Mouse (Mus musculus): Measurements from ENCODE around the gene Pacrg. TPM values are rescaled to one million over a fixed set of nuclear protein-coding genes. Genes with fewer than 3 reads are reported as not detected.

Gene Pacrg
- polyA plus RNA-seq, 1 experiment from 2014 or later: 8.9 TPM

- H3K4me1 ChIP-seq (replicated peaks): peaks cover 23% of the 10 kb centered on the region
- H3K27me3 ChIP-seq: no peaks in the 10 kb centered on the region
- no peaks in the 10 kb centered on the region for H3K9me3 ChIP-seq
- no peak overlapping the region for H3K4me3 ChIP-seq (replicated peaks)
- no peak overlapping the region for H3K27ac ChIP-seq
- no peak for ATAC-seq
- no peak overlapping the region for H3K9ac ChIP-seq (replicated peaks)
- H3K36me3 ChIP-seq: no peaks in the 10 kb centered on the region
- WGBS: 88% methylated on average over 6 of the region's 6 CpGs
- no peak overlapping the region for H3K4me2 ChIP-seq (replicated peaks)
These were observed 341.0 kb downstream of the Pacrg start for GRCm38 (mm10) chr17:10498935-10499655.

GRCm38 (mm10) chr17:10497781-10498420 lies 342.2 kb downstream of the Pacrg start:
- Histone ChIP-seq H3K9me3 (no peaks in the 10 kb centered on the region), H3K36me3 (no peaks in the 10 kb centered on the region), H3K27me3 (no peaks in the 10 kb centered on the region), H3K4me2 (replicated peaks) (no peak overlapping the region), H3K27ac (no peak overlapping the region; the same call in 1 of the 2 replicates), H3K9ac (replicated peaks) (no peak overlapping the region), H3K4me1 (replicated peaks) (peaks cover 29% of the 10 kb centered on the region), H3K4me3 (replicated peaks) (no peak overlapping the region)
- no peak for ATAC-seq
- WGBS: 37% methylated on average over 4 of the region's 4 CpGs

GRCm38 (mm10) chr17:10496066-10496465 lies 344.0 kb downstream of the Pacrg start:
- Histone ChIP-seq H3K9me3 (no peaks in the 10 kb centered on the region), H3K9ac (replicated peaks) (no peak overlapping the region), H3K4me3 (replicated peaks) (no peak overlapping the region), H3K4me1 (replicated peaks) (peaks cover 25% of the 10 kb centered on the region), H3K36me3 (no peaks in the 10 kb centered on the region), H3K27me3 (no peaks in the 10 kb centered on the region), H3K4me2 (replicated peaks) (no peak overlapping the region), H3K27ac (no peak overlapping the region)
- WGBS: 88% methylated on average over 8 of the region's 8 CpGs
- ATAC-seq: no peak

GRCm38 (mm10) chr17:10495588-10495987 lies 344.5 kb downstream of the Pacrg start:
- Histone ChIP-seq H3K4me2 (replicated peaks) (no peak overlapping the region), H3K9ac (replicated peaks) (no peak overlapping the region), H3K9me3 (no peaks in the 10 kb centered on the region), H3K27ac (no peak overlapping the region), H3K4me3 (replicated peaks) (no peak overlapping the region), H3K4me1 (replicated peaks) (peaks cover 23% of the 10 kb centered on the region), H3K36me3 (no peaks in the 10 kb centered on the region), H3K27me3 (no peaks in the 10 kb centered on the region)
- 41% methylated on average over 8 of the region's 8 CpGs for WGBS
- ATAC-seq: no peak

GRCm38 (mm10) chr17:10493124-10493523 lies 347.0 kb downstream of the Pacrg start:
- Histone ChIP-seq H3K4me2 (replicated peaks) (no peak overlapping the region), H3K9ac (replicated peaks) (no peak overlapping the region), H3K4me3 (replicated peaks) (no peak overlapping the region), H3K27ac (no peak overlapping the region), H3K36me3 (no peaks in the 10 kb centered on the region), H3K9me3 (no peaks in the 10 kb centered on the region), H3K27me3 (0 out of 2 replicates have a peak, but pooled peaks cover 3% of the 10 kb centered on the region), H3K4me1 (replicated peaks) (peaks cover 19% of the 10 kb centered on the region)
- 9% methylated on average over 3 of the region's 3 CpGs for WGBS
- no peak for ATAC-seq

- Histone ChIP-seq H3K27ac (no peak overlapping the region), H3K9ac (replicated peaks) (no peak overlapping the region), H3K4me3 (replicated peaks) (no peak overlapping the region), H3K9me3 (no peaks in the 10 kb centered on the region), H3K4me1 (replicated peaks) (peaks cover 7% of the 10 kb centered on the region; the same call in 1 of the 2 replicates), H3K27me3 (0 out of 2 replicates have a peak, but pooled peaks cover 3% of the 10 kb centered on the region), H3K36me3 (no peaks in the 10 kb centered on the region), H3K4me2 (replicated peaks) (no peak overlapping the region)
- 84% methylated on average over 8 of the region's 8 CpGs for WGBS
- ATAC-seq: no peak
These were observed 349.5 kb downstream of the Pacrg start for GRCm38 (mm10) chr17:10490374-10491169.

- H3K4me1 ChIP-seq (replicated peaks): peaks cover 16% of the 10 kb centered on the region
- no peak for ATAC-seq
- H3K9me3 ChIP-seq: no peaks in the 10 kb centered on the region
- WGBS: 93% methylated on average over 2 of the region's 2 CpGs
- H3K36me3 ChIP-seq: no peaks in the 10 kb centered on the region
- 0 out of 2 replicates have a peak, but pooled peaks cover 3% of the 10 kb centered on the region for H3K27me3 ChIP-seq
- no peak overlapping the region for H3K4me2 ChIP-seq (replicated peaks)
- no peak overlapping the region for H3K4me3 ChIP-seq (replicated peaks)
- H3K9ac ChIP-seq (replicated peaks): no peak overlapping the region
- no peak overlapping the region for H3K27ac ChIP-seq
These were observed 351.2 kb downstream of the Pacrg start for GRCm38 (mm10) chr17:10488873-10489272.

- WGBS: 27% methylated on average over 6 of the region's 6 CpGs
- no peak for ATAC-seq
- no peak overlapping the region for H3K4me2 ChIP-seq (replicated peaks)
These were observed 356.1 kb downstream of the Pacrg start for GRCm38 (mm10) chr17:10483945-10484546.

GRCm38 (mm10) chr17:10481081-10481480 lies 359.0 kb downstream of the Pacrg start:
- Histone ChIP-seq H3K27ac (no peak overlapping the region), H3K27me3 (no peaks in the 10 kb centered on the region), H3K4me1 (replicated peaks) (peaks cover 24% of the 10 kb centered on the region), H3K9ac (replicated peaks) (no peak overlapping the region), H3K36me3 (no peaks in the 10 kb centered on the region), H3K4me2 (replicated peaks) (no peak overlapping the region), H3K4me3 (replicated peaks) (no peak overlapping the region), H3K9me3 (no peaks in the 10 kb centered on the region)
- WGBS: 85% methylated on average over 1 of the region's 1 CpGs
- ATAC-seq: no peak

More at GRCm38 (mm10) chr17:10483945-10484546, 356.1 kb downstream of the Pacrg start:
- Histone ChIP-seq H3K27ac (no peak overlapping the region), H3K4me3 (replicated peaks) (no peak overlapping the region), H3K4me1 (replicated peaks) (peaks cover 11% of the 10 kb centered on the region), H3K9me3 (no peaks in the 10 kb centered on the region), H3K36me3 (no peaks in the 10 kb centered on the region), H3K27me3 (no peaks in the 10 kb centered on the region), H3K9ac (replicated peaks) (no peak overlapping the region)

GRCm38 (mm10) chr17:10479020-10479707 lies 360.9 kb downstream of the Pacrg start:
- H3K27me3 ChIP-seq: no peaks in the 10 kb centered on the region
- no peak overlapping the region for H3K4me3 ChIP-seq (replicated peaks)
- H3K4me2 ChIP-seq (replicated peaks): no peak overlapping the region
- no peaks in the 10 kb centered on the region for H3K36me3 ChIP-seq
- no peak overlapping the region for H3K9ac ChIP-seq (replicated peaks)
- H3K27ac ChIP-seq: no peak overlapping the region
- WGBS: 85% methylated on average over 17 of the region's 17 CpGs
- no peaks in the 10 kb centered on the region for H3K9me3 ChIP-seq
- ATAC-seq: no peak
- peaks cover 21% of the 10 kb centered on the region for H3K4me1 ChIP-seq (replicated peaks)

- no peaks in the 10 kb centered on the region for H3K27me3 ChIP-seq
- H3K36me3 ChIP-seq: no peaks in the 10 kb centered on the region
- no peak overlapping the region for H3K9ac ChIP-seq (replicated peaks)
- WGBS: 79% methylated on average over 3 of the region's 3 CpGs
- H3K9me3 ChIP-seq: no peaks in the 10 kb centered on the region
- ATAC-seq: no peak
- no peak overlapping the region for H3K4me3 ChIP-seq (replicated peaks)
- H3K4me1 ChIP-seq (replicated peaks): peaks cover 17% of the 10 kb centered on the region
- H3K27ac ChIP-seq: 0 out of 2 replicates have a peak overlapping the region, but pooled peaks have one; percentile 8
- no peak overlapping the region for H3K4me2 ChIP-seq (replicated peaks)
These were observed 361.7 kb downstream of the Pacrg start for GRCm38 (mm10) chr17:10478377-10478776.
